Mouse (Mus musculus) gastrocnemius, adult 18-20 months (tissue): ENCODE measurements around the gene Ttc28. TPM values are rescaled to one million over a fixed set of nuclear protein-coding genes. Genes with fewer than 3 reads are reported as not detected.

Experiments
- DNase-seq: peaks from one replicate; pipeline ENCODE4 v3.0.0; 2021; ENCODE audit warnings: low spot score
- total RNA-seq, 2 experiments: library from RNA; stranded (reverse); gene quantifications; 2 replicates each; pipeline ENCODE4 v1.2.3; 2021

The Ttc28 gene
- total RNA-seq, 2 experiments from 2014 or later: 12.3 to 13.2 TPM

DNA sequence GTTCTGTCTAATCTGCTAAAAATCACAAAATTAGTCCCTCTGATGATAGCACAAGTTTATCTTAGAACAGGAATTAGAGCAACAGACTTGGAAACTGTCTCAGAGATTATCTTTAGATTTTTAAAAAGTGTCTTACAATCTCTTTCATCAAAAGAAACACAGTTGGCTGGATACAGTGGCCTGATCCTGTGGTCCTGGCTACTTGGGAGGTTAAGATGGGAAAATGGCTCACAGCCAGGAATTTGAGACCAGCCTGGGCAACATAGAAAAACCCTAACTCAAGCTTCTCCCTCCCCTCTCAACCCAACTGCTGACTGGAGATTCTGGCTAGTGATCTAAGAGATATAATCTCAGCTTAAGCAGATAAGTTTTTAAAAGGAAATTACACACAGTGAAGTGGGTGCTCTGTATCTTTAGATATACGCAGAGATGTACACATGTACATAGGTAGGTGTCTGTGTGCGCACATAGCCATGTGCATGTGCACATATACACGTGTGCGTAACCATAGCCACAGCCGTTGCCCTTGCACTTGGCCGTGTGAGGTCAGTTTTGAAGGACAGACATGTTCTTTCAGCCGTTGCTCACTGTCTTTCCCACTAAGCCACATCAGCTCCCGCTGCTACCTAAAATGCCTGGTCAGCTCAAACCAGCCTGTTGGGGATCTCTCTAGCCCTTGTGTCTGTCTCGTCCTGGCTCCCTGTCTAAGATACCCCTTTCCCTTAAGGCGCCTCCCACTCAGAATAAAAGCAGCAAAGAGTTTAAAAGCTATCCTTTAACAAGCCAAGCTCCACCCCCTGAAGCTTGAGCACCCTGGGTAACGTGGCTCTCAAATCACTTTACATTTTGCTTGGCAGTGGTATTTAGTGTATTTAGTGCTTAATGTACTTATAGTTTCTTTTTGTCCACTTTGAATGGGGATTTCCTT is 217.9 kb downstream of the Ttc28 start:
- no peak for DNase-seq

DNA sequence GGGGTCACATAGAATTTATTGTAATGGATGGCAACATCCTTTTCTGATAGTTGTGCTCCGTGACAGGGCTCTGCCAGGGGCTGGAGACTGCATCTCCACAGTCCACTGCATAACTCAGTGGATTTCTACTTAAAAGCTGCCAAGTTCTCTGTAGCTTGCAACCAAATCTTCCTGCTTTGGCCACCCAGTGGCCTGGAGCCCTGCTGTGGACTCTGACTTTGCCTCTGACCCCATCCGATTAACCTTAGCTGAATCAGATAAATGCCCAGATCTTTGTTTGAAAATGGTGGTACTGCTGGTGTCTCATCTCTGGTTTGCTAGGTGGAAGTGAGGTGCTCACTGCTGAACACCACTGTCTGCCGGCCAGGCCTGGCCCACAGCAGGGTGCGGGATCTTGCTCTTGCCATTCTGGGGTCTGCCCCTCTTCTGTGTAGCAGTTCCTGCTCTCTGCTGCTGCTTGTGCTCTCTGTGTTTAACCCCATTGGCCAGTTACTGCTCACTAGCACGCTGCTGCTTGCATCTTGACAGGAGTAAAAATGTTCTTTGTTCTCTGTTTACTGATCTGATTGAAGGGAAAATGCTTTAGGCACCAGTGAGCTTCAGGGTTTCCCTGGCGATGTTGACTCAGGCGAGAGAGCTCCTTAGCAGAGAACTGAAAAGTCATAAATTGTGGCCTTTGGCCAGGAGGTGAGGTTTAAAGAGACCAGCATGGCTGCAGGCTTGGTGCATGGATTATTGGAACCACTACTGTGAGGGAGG is 219.1 kb downstream of the Ttc28 start:
- DNase-seq: no peak

- no peak for DNase-seq
These were observed 221.0 kb downstream of the Ttc28 start for GRCm38 (mm10) chr5:111100585-111100984.

DNA sequence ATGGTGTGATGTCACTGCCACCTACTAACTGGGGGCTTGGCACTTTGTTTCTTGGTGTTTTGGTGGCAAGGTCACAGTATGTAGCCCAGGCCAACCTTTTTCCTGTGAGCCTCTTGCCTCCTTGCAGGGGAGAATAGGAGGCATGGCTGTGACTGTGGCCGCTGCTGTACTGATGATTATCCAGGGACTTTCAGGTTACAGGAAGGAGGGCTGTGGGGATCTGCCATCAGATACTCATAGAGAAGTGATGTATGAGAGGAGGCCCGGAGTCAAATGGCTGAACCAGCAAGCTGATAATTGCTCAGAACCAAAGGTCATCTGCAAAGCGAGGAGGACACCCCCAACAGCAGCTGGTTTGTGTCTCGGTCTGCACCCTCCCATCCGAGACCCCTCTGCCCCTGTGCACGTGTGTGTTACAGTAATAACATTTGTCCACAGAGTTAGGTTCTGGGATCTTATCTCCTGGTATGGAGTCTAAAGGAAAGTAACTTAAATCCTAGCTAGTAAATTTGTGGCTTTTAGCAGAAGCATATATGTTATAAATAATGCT is 221.9 kb downstream of the Ttc28 start:
- no peak for DNase-seq

DNA sequence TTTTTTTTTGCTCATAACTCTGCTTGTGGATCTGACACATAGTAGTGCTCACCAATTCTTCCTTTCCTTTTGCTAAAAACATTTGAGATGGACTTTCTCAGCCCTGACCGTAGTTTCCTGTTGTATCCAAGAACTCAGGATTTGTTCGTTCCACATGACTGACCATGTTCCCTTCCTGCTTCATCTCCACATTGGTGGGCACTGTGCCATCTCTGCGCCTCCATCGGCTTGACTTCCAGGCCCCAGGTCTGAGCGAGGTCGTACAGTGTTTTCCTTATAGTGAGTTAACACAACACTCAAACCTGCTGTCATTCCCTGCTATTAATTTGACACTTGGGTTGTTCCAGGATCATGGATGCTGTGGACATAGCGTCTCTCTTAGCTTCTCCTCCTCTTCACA is 225.2 kb downstream of the Ttc28 start:
- DNase-seq: no peak

- no peak for DNase-seq
These were observed 231.8 kb downstream of the Ttc28 start for GRCm38 (mm10) chr5:111111378-111111777.

GRCm38 (mm10) chr5:111113183-111113582 is 233.6 kb downstream of the Ttc28 start:
- DNase-seq: peak; percentile 59

DNA sequence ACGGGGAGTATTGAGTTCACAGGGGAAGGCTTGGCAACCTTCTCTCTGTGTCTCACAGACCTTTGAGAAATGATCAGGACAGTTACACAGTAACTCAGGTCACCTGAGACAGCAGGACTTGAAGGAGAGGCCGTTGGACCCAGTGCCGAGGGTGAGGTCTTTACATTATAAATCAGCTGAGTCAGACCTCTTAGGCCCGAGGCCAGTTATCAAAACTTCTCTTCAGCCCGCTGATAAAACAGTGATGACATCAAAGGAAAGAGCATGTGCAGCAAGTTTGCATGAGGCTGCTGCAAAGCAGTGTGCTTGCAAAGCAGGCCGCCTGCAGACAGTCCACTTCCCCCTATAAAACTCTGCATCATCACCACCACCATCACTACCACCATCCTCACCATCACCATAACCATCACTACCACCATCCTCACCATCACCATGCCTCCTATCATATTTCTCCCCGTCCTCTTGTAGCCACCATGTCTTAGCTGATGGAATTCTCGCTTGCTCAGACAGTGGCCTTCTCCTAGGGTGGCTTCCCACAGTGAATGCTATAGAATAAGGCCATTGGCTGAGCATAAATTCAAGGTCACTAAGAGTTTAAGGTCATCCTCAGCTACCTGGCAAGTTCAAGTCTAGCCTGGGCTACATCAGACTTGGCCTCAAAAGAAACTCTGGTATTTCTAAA is 234.2 kb downstream of the Ttc28 start:
- DNase-seq: no peak

DNA sequence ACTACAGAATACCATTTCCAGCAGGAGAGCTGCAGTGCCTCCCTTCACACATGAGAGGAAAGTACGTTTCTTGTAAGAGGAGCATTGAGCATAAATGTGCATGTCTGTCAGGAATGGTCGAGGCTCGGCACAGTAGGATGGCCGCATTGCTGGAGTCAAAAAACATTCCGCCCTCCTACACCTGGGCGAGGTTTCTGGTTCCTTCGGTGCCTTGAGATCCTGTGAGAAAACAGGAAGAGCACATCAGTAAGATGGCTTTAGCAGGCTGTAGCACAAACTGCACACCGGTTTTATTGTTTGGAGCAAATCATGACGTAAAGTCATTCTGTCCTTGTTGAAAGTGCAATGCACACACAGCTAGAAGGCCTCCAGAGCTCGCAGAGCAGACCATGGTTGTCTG is 235.0 kb downstream of the Ttc28 start:
- DNase-seq: no peak

GRCm38 (mm10) chr5:111115519-111116350 is 236.1 kb downstream of the Ttc28 start:
- peak; percentile 43 for DNase-seq

- no peak for DNase-seq
These were observed 240.2 kb downstream of the Ttc28 start for GRCm38 (mm10) chr5:111119805-111120204.

DNA sequence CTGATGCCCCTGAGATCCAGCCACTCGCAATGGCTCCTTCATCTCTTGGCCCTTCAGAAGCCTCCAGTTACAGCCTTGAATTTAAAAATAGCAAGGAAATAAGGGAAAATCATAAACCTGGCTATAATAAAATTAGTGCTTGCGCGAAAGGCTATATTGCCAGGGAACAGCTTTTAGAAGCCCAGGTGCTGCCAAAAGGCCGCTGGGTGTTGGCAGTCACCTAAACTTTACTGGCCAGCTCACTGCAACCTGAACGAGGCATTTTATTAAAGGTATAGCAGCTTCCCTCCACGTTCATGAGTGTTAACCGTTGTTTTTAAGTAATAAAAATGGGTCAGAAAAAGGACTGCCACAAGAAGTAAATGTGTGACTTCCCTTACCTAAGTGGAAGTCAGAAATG is 240.7 kb downstream of the Ttc28 start:
- peak; percentile 44 for DNase-seq

DNA sequence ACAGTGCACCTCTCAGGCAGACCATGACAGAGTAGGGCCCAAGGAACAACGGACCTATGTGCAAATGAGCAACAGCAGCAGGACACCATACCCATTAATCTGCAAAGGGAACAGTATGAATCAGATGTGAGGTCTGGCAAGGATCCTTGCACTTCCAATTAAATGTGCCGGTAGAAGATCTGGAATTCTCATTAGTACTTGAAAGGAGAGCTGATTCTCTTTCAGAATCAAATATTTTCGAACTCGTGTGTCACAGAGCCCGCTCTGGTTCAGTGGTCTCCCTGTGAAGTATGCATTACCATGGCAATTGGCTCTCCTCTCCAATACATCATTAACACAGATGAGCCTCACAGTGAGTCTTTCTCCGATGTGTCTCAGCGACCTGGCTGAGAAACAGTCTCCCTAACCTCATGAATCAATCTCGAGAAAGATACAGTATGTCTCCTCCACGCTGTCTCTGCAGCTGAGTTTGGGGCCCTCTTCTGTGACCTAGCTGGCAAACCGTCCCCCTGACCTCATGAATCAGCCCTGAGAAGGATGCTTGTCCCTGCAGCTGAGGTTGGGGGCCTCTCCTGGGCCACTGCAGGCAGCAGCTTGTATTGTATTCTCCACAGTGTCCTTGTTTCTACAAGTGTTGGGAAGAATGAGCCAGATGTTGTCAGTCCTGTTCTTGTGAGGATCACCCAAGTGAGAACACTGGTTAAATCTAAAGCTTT is 241.3 kb downstream of the Ttc28 start:
- no peak for DNase-seq

GRCm38 (mm10) chr5:111122332-111123049 is 242.9 kb downstream of the Ttc28 start:
- no peak for DNase-seq

DNA sequence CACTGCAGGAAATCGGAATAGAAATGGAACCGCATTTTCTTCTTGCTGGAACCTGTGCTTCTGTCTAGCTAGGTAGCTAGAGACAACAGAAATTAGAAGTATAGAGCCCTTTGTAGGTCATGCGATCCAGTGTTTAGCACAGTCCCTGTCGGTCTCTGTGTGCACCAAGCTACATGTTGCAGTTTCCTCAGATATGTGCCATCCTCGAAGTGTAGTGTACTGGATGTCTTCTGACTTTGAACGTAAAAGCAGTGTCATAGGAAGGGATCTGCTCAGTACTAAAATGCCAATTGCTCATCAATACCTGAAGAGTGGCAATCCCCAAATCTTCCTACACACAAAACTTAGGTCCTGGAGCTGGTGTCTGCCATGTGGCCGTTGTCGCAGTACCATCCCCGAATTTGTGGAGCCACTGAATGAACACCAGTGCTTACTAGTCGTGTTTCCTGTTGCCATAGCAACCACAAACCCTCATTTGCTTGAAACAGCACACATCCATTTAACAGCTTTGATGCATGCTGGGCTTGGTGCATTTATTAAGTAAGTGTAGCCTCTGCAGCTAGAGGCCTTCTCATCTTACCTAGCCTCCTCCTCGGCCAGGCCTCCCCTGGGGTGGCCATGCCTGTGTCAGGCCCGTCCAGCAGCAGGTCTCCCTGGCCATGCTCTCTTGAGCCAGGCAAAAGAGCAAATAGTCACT is 243.6 kb downstream of the Ttc28 start:
- no peak for DNase-seq

DNA sequence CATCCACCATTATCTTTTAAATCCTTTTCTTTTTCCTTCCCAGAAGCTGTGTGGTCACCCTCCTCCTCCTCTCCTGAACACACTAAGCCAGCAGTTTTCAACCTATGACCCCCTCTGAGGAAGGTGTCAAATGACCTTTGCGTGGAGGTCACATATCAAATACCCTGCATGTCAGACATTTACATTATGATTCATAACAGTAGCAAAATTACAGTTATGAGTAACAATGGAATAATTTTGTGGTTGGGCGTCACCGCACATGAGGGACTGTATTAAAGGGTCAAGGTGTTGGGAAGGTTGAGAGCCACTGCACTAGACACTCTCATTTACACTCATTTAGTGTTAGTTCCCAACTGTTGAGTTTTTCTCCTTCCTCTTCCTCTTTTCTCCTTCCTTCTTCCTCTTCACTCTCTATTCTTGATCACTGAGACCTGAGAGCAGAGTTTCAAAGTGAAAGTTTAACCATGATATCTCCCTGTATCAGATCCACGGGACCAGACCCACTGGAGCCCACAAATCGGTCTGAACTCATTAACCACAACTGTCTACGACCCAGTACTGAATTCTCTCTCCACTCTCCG is 245.1 kb downstream of the Ttc28 start:
- DNase-seq: no peak

- no peak for DNase-seq
These were observed 246.1 kb downstream of the Ttc28 start for GRCm38 (mm10) chr5:111125746-111126145.

DNA sequence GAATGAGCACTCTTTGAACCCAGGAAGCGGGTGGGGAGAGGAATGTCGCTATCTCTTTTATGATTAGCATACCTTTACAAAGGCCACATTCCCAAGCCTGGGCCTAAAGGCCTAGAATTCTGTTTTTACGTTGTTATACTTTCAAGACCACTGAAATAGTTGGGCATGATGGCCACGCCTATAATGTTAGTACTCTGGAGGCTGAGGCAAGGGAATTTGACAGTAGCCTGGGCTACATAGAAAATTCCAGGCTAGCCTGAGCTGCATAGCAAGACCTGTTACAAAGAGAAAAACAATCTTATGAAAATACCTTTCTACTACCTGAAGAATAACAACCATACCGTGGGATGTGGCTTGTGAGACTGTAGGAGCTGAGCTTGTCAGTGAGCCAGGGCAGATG is 248.2 kb downstream of the Ttc28 start:
- DNase-seq: no peak
